Mouse (Mus musculus) lung, postnatal 0 days (tissue): ENCODE data around the gene Ppp4r3b.

Experiments
- CTCF ChIP-seq: IDR thresholded peaks from 2 replicates; pipeline ENCODE4 v1.5.1; 2016; ENCODE audit warnings: antibody characterized with exemption, mild to moderate bottlenecking
- EP300 ChIP-seq: IDR thresholded peaks from 2 replicates; pipeline ENCODE4 v1.6.1; 2016; ENCODE audit warnings: antibody characterized with exemption, mild to moderate bottlenecking, control low read depth

DNA sequence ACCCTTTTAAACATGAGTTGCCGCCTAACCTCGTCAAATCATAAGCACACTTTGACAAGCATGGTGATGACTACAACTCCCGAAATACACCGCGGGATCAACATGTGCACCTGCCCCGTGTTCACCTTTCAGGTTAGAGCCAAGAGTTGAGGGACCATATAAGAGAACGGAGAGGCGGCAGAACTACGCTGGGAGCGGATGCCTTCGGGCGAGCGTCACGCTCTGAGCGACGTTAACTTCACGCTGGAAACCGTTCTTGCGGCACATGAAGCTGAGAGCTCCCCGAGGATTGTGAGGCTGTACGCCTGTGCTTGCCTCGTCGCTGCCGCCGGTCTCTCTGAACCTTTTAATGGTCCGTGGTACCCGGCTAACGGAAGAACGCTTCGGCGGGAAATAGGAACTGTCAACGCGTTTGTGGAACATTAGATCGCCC, 715 bp upstream of the Ppp4r3b start:
- TF ChIP-seq CTCF, result no peak
- no peak for TF ChIP-seq EP300
